Mouse (Mus musculus): ENCODE results near the gene Jarid2.

DNA sequence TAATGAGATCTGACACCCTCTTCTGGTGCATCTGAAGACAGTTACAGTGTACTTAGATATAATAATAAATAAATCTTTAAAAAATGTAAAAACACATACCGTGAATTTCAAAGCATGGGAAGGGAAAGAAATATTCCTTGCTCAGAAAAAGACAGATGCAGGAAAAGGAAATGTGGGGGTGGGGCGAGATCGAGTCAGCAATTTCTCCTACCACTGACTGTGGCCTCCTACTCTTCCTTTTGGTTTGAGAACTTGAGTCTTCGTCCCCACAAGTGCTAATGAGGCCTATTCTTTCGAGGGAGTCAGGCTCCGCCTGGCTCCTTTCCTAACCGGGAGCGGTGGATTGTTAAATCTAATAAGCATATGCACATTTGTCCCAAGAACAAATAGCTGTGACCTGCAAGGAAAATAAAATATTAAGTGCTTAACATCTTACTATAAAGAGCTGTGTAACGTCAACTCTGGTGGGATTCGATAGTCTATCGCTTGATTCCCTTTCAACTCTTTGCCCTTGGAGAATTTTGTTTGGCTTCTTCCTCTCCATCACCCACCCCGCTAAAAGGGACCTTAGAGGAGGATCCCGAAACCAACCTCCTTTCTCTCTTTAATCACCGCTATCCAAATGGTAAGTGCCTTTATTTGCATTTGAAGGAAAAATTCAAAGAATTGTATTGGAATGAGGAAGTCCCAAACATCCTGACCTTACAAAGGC is 24.1 kb upstream of the Jarid2 start:
- TF ChIP-seq GATA1 (IDR thresholded peaks at IDR 0.05; ENCODE audit: low read length) (no peak), TAL1 (IDR thresholded peaks at IDR 0.05; ENCODE audit: low read length) (no peak)

All from erythroblast, embryonic 14.5 days (primary cell).